Mouse (Mus musculus): Measurements from ENCODE around the gene Znrd1.

- TF ChIP-seq CTCF (IDR thresholded peaks at IDR 0.05; ENCODE audit: extremely low read depth, insufficient read depth, low read length) (no peak), POLR2A (IDR thresholded peaks at IDR 0.05; ENCODE audit: extremely low read depth, insufficient read depth, low read length) (no peak)
These were observed 31.1 kb upstream of the Znrd1 start, which contains the start of gene H2-M5 for GRCm38 (mm10) chr17:36989437-36989836.
